17 mouse cellular contexts compared by ENCODE assay signal in the genomic region with DNA sequence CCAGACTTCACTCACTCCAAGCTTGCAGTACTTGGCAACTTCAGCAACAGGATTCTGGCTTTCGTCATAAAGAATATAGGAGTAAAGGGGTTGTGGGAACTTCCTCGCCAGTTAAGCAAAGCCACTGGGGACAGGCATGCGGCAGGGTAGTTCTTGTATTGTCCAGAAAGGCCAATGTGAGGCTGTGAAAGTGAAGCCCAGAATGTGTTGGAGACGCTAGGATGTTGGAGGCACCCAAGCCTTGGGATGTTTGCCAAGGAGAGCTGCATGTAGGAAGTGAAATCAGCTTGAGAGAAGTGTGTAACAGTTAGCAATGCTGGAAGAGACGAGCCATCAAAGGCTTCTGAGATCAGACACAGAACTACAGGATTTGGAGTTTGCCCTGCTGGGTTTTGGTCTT. TPM values are rescaled to one million over a fixed set of nuclear protein-coding genes. Genes with fewer than 3 reads are reported as not detected.
DNase-seq lines count a peak whose midpoint lies in the region; ATAC-seq and TF ChIP-seq lines count a peak whose summit lies in the region.
"Had no signal": no experiment of that assay in that cellular context is flagged by ENCODE, and none has a peak within 500 bp of the region (broad histone marks: within the 10 kb centered on the region; RNA-seq: fewer than 3 reads in every experiment).

No protein-coding gene starts in this region.

- H3K36me3 ChIP-seq in heart, postnatal 0 days (replicated peaks; ENCODE audit: control insufficient read depth, insufficient read depth, low read length): no peaks in the 10 kb centered on the region
- H3K36me3 ChIP-seq: liver, embryonic 13.5 days had no signal

- WGBS in heart, postnatal 0 days: 37% methylated on average over 5 of the region's 5 CpGs

- H3K4me1 ChIP-seq in heart, postnatal 0 days (ENCODE audit: control insufficient read depth, insufficient read depth): no peaks in the 10 kb centered on the region
- H3K4me1 ChIP-seq: embryonic facial prominence, embryonic 12.5 days; forebrain, embryonic 13.5 days; liver, embryonic 13.5 days; neural tube, embryonic 12.5 days had no signal

- H3K27ac ChIP-seq in heart, postnatal 0 days (ENCODE audit: low read depth): no peak overlapping the region
- H3K27ac ChIP-seq: embryonic facial prominence, embryonic 12.5 days; forebrain, embryonic 13.5 days; liver, embryonic 13.5 days; neural tube, embryonic 12.5 days had no signal

- H3K9me3 ChIP-seq in heart, postnatal 0 days (replicated peaks; ENCODE audit: control insufficient read depth, low read length): no peaks in the 10 kb centered on the region
- H3K9me3 ChIP-seq: embryonic facial prominence, embryonic 12.5 days; forebrain, embryonic 13.5 days; liver, embryonic 13.5 days; neural tube, embryonic 12.5 days had no signal

- H3K4me2 ChIP-seq in heart, postnatal 0 days (ENCODE audit: low read depth, low read length): peak overlapping the region; percentile 31; the same call in 1 of the 2 replicates
- H3K4me2 ChIP-seq: embryonic facial prominence, embryonic 12.5 days; forebrain, embryonic 13.5 days; liver, embryonic 13.5 days; neural tube, embryonic 12.5 days had no signal

- ATAC-seq in heart, postnatal 0 days (ENCODE audit: insufficient read depth, low read depth): no peak
- ATAC-seq: CD4-positive, CD25-positive, alpha-beta regulatory T cell, adult 4 months; forebrain, embryonic 13.5 days; intestine, postnatal 0 days; midbrain, embryonic 16.5 days had no signal

- intact Hi-C loops in left cerebral cortex, postnatal 4 days (cut with DNase I): no loop called here

- no peaks in the 10 kb centered on the region for H3K27me3 ChIP-seq in heart, postnatal 0 days (ENCODE audit: control insufficient read depth, insufficient read depth, low read length)
- H3K27me3 ChIP-seq: embryonic facial prominence, embryonic 12.5 days; forebrain, embryonic 13.5 days; liver, embryonic 13.5 days; neural tube, embryonic 12.5 days had no signal

- TF ChIP-seq EP300 in heart, postnatal 0 days (IDR thresholded peaks at IDR 0.05; ENCODE audit: low read depth): no peak

- H3K9ac ChIP-seq in heart, postnatal 0 days (replicated peaks; ENCODE audit: low read depth, low read length): no peak overlapping the region
- H3K9ac ChIP-seq: embryonic facial prominence, embryonic 12.5 days; forebrain, embryonic 13.5 days; liver, embryonic 13.5 days; neural tube, embryonic 12.5 days had no signal

- no peak overlapping the region for H3K4me3 ChIP-seq in heart, postnatal 0 days (ENCODE audit: low read depth, low read length)
- H3K4me3 ChIP-seq: embryonic facial prominence, embryonic 12.5 days; forebrain, embryonic 13.5 days; liver, embryonic 13.5 days; neural tube, embryonic 12.5 days had no signal

- no peak for TF ChIP-seq CTCF in heart, postnatal 0 days (IDR thresholded peaks at IDR 0.05; ENCODE audit: low read depth)

- DNase-seq in heart, postnatal 0 days (ENCODE audit: low spot score): peak; percentile 18
- DNase-seq in heart, adult 8-10 months (ENCODE audit: low spot score): no peak
- DNase-seq in left cerebral cortex, adult 11 months (ENCODE audit: low spot score): peak; percentile 27
- no peak for DNase-seq in left cerebral cortex, postnatal 4 days
- DNase-seq in left cerebral cortex, adult 18-20 months (ENCODE audit: low spot score in 2 of 2): peak; percentile 53 to 60
- DNase-seq in right cerebral cortex, postnatal 14 days: peak; percentile 22
- DNase-seq in adrenal gland, adult 8-10 months: no peak
- DNase-seq: liver, embryonic 13.5 days; thymus, postnatal 25 days had no signal

RNA-seq across cellular contexts. Expression of a gene that starts 12.5 kb away (rescaled TPM):
- 0.15 and 4.1 TPM in 2 replicates for total RNA-seq in heart, postnatal 0 days (2014; rRNA removed; ENCODE audit: low replicate concordance)
- 0.22 and 0.48 TPM in 2 replicates for polyA plus RNA-seq in heart, postnatal 0 days (2015; fragmentation: Nextera tagmentation; extraction: Ambion mirVana)
- total RNA-seq in heart, adult 8-10 months (2022): under 1 TPM; 0.32 to 0.87 (median 0.46) TPM
- total RNA-seq in left cerebral cortex, postnatal 4 days (2021): 10 to 100 TPM; 34.1 to 36.5 TPM
- total RNA-seq in left cerebral cortex, adult 18-20 months (2021): 10 to 100 TPM; 17.0 to 21.7 TPM
- total RNA-seq in adrenal gland, adult 8-10 months (2022): 1 to 10 TPM; 1.7 to 5.7 (median 4.1) TPM
- total RNA-seq: hematopoietic stem cell, adult 5-6 weeks had no signal

RNA-seq across cellular contexts. Expression of a gene that starts 25.6 kb away (rescaled TPM):
- total RNA-seq in heart, postnatal 0 days (2014; rRNA removed; ENCODE audit: low replicate concordance): 2.9 TPM in 1 of 2 replicates, not detected in the other
- 0.92 and 1.0 TPM in 2 replicates for polyA plus RNA-seq in heart, postnatal 0 days (2015; fragmentation: Nextera tagmentation; extraction: Ambion mirVana)
- total RNA-seq in heart, adult 8-10 months (2022): 10 to 100 TPM in 2 of 4 experiments, 1 to 10 TPM in 2; 9.5 to 11.9 (median 10.1) TPM
- not detected for total RNA-seq in left cerebral cortex, postnatal 4 days (2021)
- not detected for total RNA-seq in left cerebral cortex, adult 18-20 months (2021)
- total RNA-seq in adrenal gland, adult 8-10 months (2022): not detected
- total RNA-seq: granulocyte monocyte progenitor cell, adult 5-6 weeks; hematopoietic stem cell, adult 5-6 weeks had no signal
- polyA plus RNA-seq: CD4-positive, CD25-positive, alpha-beta regulatory T cell, adult 4 months; forebrain, embryonic 13.5 days; midbrain, embryonic 16.5 days had no signal

Comparison
In these comparisons a context has a peak if more than half of its experiments do, and no peak if none do; other contexts are left out.
1. DNase-seq: peak in heart, postnatal 0 days (single experiment), left cerebral cortex, adult 11 months (single experiment), left cerebral cortex, adult 18-20 months (2 of 2) and right cerebral cortex, postnatal 14 days (single experiment); none in heart, adult 8-10 months (single experiment), left cerebral cortex, postnatal 4 days (single experiment) and adrenal gland, adult 8-10 months (single experiment).